Comparison of ENCODE assay signal across 27 mouse cellular contexts in genomic region chr5:100585657-100586056, GRCm38 (mm10). TPM values are rescaled to one million over a fixed set of nuclear protein-coding genes. Genes with fewer than 3 reads are reported as not detected.
DNase-seq lines count a peak whose midpoint lies in the region; ATAC-seq and TF ChIP-seq lines count a peak whose summit lies in the region.
"Had no signal": no experiment of that assay in that cellular context is flagged by ENCODE, and none has a peak within 500 bp of the region (broad histone marks: within the 10 kb centered on the region; RNA-seq: fewer than 3 reads in every experiment).

No protein-coding gene starts in this region.

- H3K9ac ChIP-seq in CH12.LX (ENCODE audit: insufficient read depth, low read depth): no peak overlapping the region
- H3K9ac ChIP-seq: embryonic facial prominence, embryonic 13.5 days; forebrain, embryonic 12.5 days; forebrain, embryonic 15.5 days; heart, embryonic 12.5 days; heart, embryonic 15.5 days; hindbrain, embryonic 13.5 days had no signal

- no peaks in the 10 kb centered on the region for H3K79me2 ChIP-seq in CH12.LX (replicated peaks; ENCODE audit: control insufficient read depth, extremely low read depth, insufficient read depth, poor library complexity, severe bottlenecking)

- no peak for TF ChIP-seq RAD21 in CH12.LX (IDR thresholded peaks at IDR 0.05; ENCODE audit: low read depth, low read length)

- in situ Hi-C loops in CH12.LX (cut with MboI; ENCODE audit: low pct_ligation_motif_present, low pct_unique_long_range_greater_than_20kb, low sequenced_read_pairs): no loop called here

- H3K4me1 ChIP-seq in CH12.LX (ENCODE audit: control insufficient read depth in 1 of 2, insufficient read depth in 2 of 2): peaks cover 11 to 57% of the 10 kb centered on the region in 2 experiments
- H3K4me1 ChIP-seq: embryonic facial prominence, embryonic 10.5 days; embryonic facial prominence, embryonic 13.5 days; forebrain, embryonic 12.5 days; forebrain, embryonic 15.5 days; heart, embryonic 12.5 days; heart, embryonic 15.5 days; hindbrain, embryonic 10.5 days; hindbrain, embryonic 13.5 days had no signal

- dilution Hi-C loops in CH12.LX (cut with MboI; ENCODE audit: extremely low pct_ligation_motif_present, extremely low pct_unique_long_range_greater_than_20kb, low sequenced_read_pairs): no loop called here

- TF ChIP-seq POLR2A in CH12.LX (IDR thresholded peaks at IDR 0.05; ENCODE audit: low read depth, low read length): no peak

- ATAC-seq in granulocyte monocyte progenitor cell, adult 5-6 weeks (replicated peaks; ENCODE audit: poor library complexity, severe bottlenecking): 0 out of 2 replicates have a peak, but pooled peaks have one; percentile 3
- ATAC-seq: forebrain, embryonic 15.5 days; hindbrain, embryonic 16.5 days; intestine, embryonic 16.5 days had no signal

- H3K9me3 ChIP-seq in CH12.LX (replicated peaks; ENCODE audit: low read length): no peaks in the 10 kb centered on the region
- H3K9me3 ChIP-seq: embryonic facial prominence, embryonic 10.5 days; embryonic facial prominence, embryonic 13.5 days; forebrain, embryonic 12.5 days; forebrain, embryonic 15.5 days; G1E; heart, embryonic 15.5 days; hindbrain, embryonic 10.5 days; hindbrain, embryonic 13.5 days had no signal

- no peaks in the 10 kb centered on the region for H3K27me3 ChIP-seq in CH12.LX (replicated peaks)
- H3K27me3 ChIP-seq: embryonic facial prominence, embryonic 13.5 days; forebrain, embryonic 12.5 days; forebrain, embryonic 15.5 days; heart, embryonic 12.5 days; heart, embryonic 15.5 days; hindbrain, embryonic 13.5 days had no signal

- TF ChIP-seq EP300 in CH12.LX (IDR thresholded peaks at IDR 0.05; ENCODE audit: low read length): no peak

- no peaks in the 10 kb centered on the region for H3K36me3 ChIP-seq in CH12.LX (replicated peaks in 1 of 2; ENCODE audit: control insufficient read depth in 1 of 2, insufficient read depth in 1 of 2, low read length in 1 of 2)
- H3K36me3 ChIP-seq: embryonic facial prominence, embryonic 10.5 days; embryonic facial prominence, embryonic 13.5 days; forebrain, embryonic 12.5 days; forebrain, embryonic 15.5 days; G1E; heart, embryonic 12.5 days; heart, embryonic 15.5 days; hindbrain, embryonic 10.5 days; hindbrain, embryonic 13.5 days had no signal

- H3K4me2 ChIP-seq in CH12.LX (ENCODE audit: insufficient read depth, low read depth, poor library complexity, severe bottlenecking): peak overlapping the region; percentile 34; the same call in 1 of the 2 replicates
- H3K4me2 ChIP-seq: embryonic facial prominence, embryonic 13.5 days; forebrain, embryonic 12.5 days; forebrain, embryonic 15.5 days; heart, embryonic 12.5 days; heart, embryonic 15.5 days; hindbrain, embryonic 13.5 days had no signal

- DNase-seq in 416B (ENCODE audit: low read depth) (peak; percentile 59), CH12.LX (ENCODE audit: extremely low read depth) (no peak)
- DNase-seq in kidney, adult 8-10 months: no peak
- no peak for DNase-seq in cerebellum, adult 11 months
- no peak for DNase-seq in embryo, embryonic 9.5 days (ENCODE audit: extremely low spot score)
- DNase-seq: adrenal gland, adult 2 months; adrenal gland, postnatal 14 days; cerebellum, adult 11-12 months; cerebellum, adult 9-10 months; cerebellum, postnatal 14 days; gastrocnemius, postnatal 36 days; heart, postnatal 10 days; heart, postnatal 36 days; kidney, adult 18-20 months had no signal

- peak overlapping the region; percentile 82 for H3K27ac ChIP-seq in CH12.LX (ENCODE audit: insufficient read depth, low read depth)
- H3K27ac ChIP-seq: embryonic facial prominence, embryonic 10.5 days; embryonic facial prominence, embryonic 13.5 days; forebrain, embryonic 12.5 days; forebrain, embryonic 15.5 days; heart, embryonic 15.5 days; hindbrain, embryonic 10.5 days; hindbrain, embryonic 13.5 days had no signal

- H3K4me3 ChIP-seq in CH12.LX (replicated peaks in 1 of 3; ENCODE audit: low read depth in 2 of 3, low read length in 2 of 3, poor library complexity in 1 of 3): no peak overlapping the region
- H3K4me3 ChIP-seq: embryonic facial prominence, embryonic 10.5 days; embryonic facial prominence, embryonic 13.5 days; erythroblast, embryonic 14.5 days; forebrain, embryonic 12.5 days; forebrain, embryonic 15.5 days; heart, embryonic 12.5 days; heart, embryonic 15.5 days; hindbrain, embryonic 10.5 days; hindbrain, embryonic 13.5 days had no signal

- no peak for TF ChIP-seq CTCF in CH12.LX (conservative IDR thresholded peaks at IDR 0.05 in 1 of 2, IDR thresholded peaks at IDR 0.05 in 1 of 2; ENCODE audit: low read depth in 2 of 2, low read length in 2 of 2)

TF ChIP-seq in CH12.LX, 34 proteins besides CTCF, POLR2A, EP300 and RAD21:
- TF ChIP-seq ZNF384 (IDR thresholded peaks at IDR 0.05; ENCODE audit: low read depth, low read length) (peak; percentile 43; the same call in 1 of the 2 replicates), KAT2A (IDR thresholded peaks at IDR 0.05; ENCODE audit: insufficient replicate concordance, low read length) (no peak), HCFC1 (IDR thresholded peaks at IDR 0.05; ENCODE audit: low read depth, low read length) (no peak), UBTF (IDR thresholded peaks at IDR 0.05; ENCODE audit: low read depth, low read length) (0 out of 2 replicates have a peak, but pooled peaks have one; percentile 43), MYC (IDR thresholded peaks at IDR 0.05; ENCODE audit: low read depth, low read length) (0 out of 2 replicates have a peak, but pooled peaks have one; percentile 7)
TF ChIP-seq in CH12.LX: peak in this region for 3.

RNA-seq across cellular contexts. Expression of gene Plac8, which starts 13.6 kb away (rescaled TPM):
- 64.3 and 99.9 TPM in 2 replicates for total RNA-seq in CH12.LX (2012; rRNA removed)
- total RNA-seq in CH12.LX (2014; rRNA removed): 235 and 258 TPM in 2 replicates
- 151 and 161 TPM in 2 replicates for polyA plus RNA-seq in CH12.LX (2012; ENCODE audit: insufficient read length, low read depth)
- 5,016 and 5,973 TPM in 2 replicates for total RNA-seq in granulocyte monocyte progenitor cell, adult 5-6 weeks (2014; fragmentation: Nextera tagmentation)
- total RNA-seq in granulocyte monocyte progenitor cell, adult 5-6 weeks (2017): 4,049 and 4,633 TPM in 2 replicates
- total RNA-seq: gastrocnemius, postnatal 36 days had no signal

Comparison
In these comparisons a context has a peak if more than half of its experiments do, and no peak if none do; other contexts are left out.
1. RNA of gene Plac8, which starts 13.6 kb away (total RNA-seq): 4,049 to 5,973 TPM in granulocyte monocyte progenitor cell, adult 5-6 weeks; 64.3 to 258 TPM in CH12.LX; every median in the first group is over 10 times any median in the second.